Mouse (Mus musculus) lung, adult 2 months (tissue): Measurements from ENCODE around the gene Akap17b.

Experiments used
- CTCF ChIP-seq: fragments of 200-500 bp; IDR thresholded peaks from 2 replicates; pipeline ENCODE4 v1.5.1; 2011; ENCODE audit warnings: mild to moderate bottlenecking, low read length, control low read depth; ENCODE audit not compliant: insufficient read depth
- POLR2A ChIP-seq: fragments of 200-500 bp; IDR thresholded peaks from 2 replicates; pipeline ENCODE4 v1.6.1; 2011; ENCODE audit warnings: low read depth, mild to moderate bottlenecking, control low read depth, low read length, borderline replicate concordance; ENCODE audit errors: extremely low read depth

GRCm38 (mm10) chrX:36598861-36599344 is 46.3 kb downstream of the Akap17b start:
- no peak for TF ChIP-seq CTCF
- TF ChIP-seq POLR2A = no peak
